Mouse (Mus musculus) spleen, postnatal 10 days (tissue): ENCODE data around the gene Slc12a6.

Source experiments
- DNase-seq, 2 experiments: peaks; one replicate each; pipeline ENCODE4 v3.0.0; 2021 to 2022; ENCODE audit warnings: low spot score in 2 of 2

The Slc12a6 gene

GRCm38 (mm10) chr2:112328069-112328777 is 62.6 kb downstream of the Slc12a6 start:
- no peak for DNase-seq

- no peak for DNase-seq
Observed at GRCm38 (mm10) chr2:112332051-112332898, 66.7 kb downstream of the Slc12a6 start.

GRCm38 (mm10) chr2:112337211-112337610 is 71.6 kb downstream of the Slc12a6 start:
- no peak for DNase-seq

GRCm38 (mm10) chr2:112339736-112340135 is 74.1 kb downstream of the Slc12a6 start:
- DNase-seq, result no peak

- no peak for DNase-seq
Observed at GRCm38 (mm10) chr2:112341117-112341516, 75.5 kb downstream of the Slc12a6 start.

GRCm38 (mm10) chr2:112348246-112348645 is 82.6 kb downstream of the Slc12a6 start:
- DNase-seq, result no peak

GRCm38 (mm10) chr2:112353685-112354455 is 88.2 kb downstream of the Slc12a6 start:
- no peak for DNase-seq

- no peak for DNase-seq
Observed at GRCm38 (mm10) chr2:112359611-112360010, 94.0 kb downstream of the Slc12a6 start.

- DNase-seq, result no peak
Observed at GRCm38 (mm10) chr2:112360012-112360780, 94.6 kb downstream of the Slc12a6 start.

GRCm38 (mm10) chr2:112360781-112361169 is 95.2 kb downstream of the Slc12a6 start:
- DNase-seq, result no peak

GRCm38 (mm10) chr2:112367222-112367621 is 101.6 kb downstream of the Slc12a6 start:
- DNase-seq, result peak; percentile 27 to 28

- peak; percentile 81 to 91 for DNase-seq
Observed at GRCm38 (mm10) chr2:112367726-112368673, 102.4 kb downstream of the Slc12a6 start, which contains the start of gene Emc4. Emc4 (minus strand) TSS chr2:112368027.

- DNase-seq, result no peak
Observed at GRCm38 (mm10) chr2:112369941-112370340, 104.3 kb downstream of the Slc12a6 start.

GRCm38 (mm10) chr2:112373141-112373540 is 107.5 kb downstream of the Slc12a6 start:
- no peak for DNase-seq

GRCm38 (mm10) chr2:112374610-112375009 is 109.0 kb downstream of the Slc12a6 start:
- DNase-seq, result no peak

GRCm38 (mm10) chr2:112378973-112379898 is 113.6 kb downstream of the Slc12a6 start, which contains the start of gene Katnbl1:
Katnbl1 (plus strand) TSS chr2:112379211.
- peak; percentile 92 to 99 for DNase-seq

- no peak for DNase-seq
Observed at GRCm38 (mm10) chr2:112380131-112380530, 114.5 kb downstream of the Slc12a6 start.

GRCm38 (mm10) chr2:112381219-112381618 is 115.6 kb downstream of the Slc12a6 start:
- DNase-seq, result no peak

GRCm38 (mm10) chr2:112390843-112391242 is 125.2 kb downstream of the Slc12a6 start:
- DNase-seq, result no peak
